Mouse (Mus musculus) megakaryocyte progenitor cell, adult 5-6 weeks (primary cell): Measurements from ENCODE around the gene Notch4. TPM values are rescaled to one million over a fixed set of nuclear protein-coding genes. Genes with fewer than 3 reads are reported as not detected.

Experiments used
- ATAC-seq: replicated peaks from 2 replicates; pipeline ENCODE4 v1.8.0; 2016; ENCODE audit warnings: mild to moderate bottlenecking, moderate TSS enrichment, inconsistent platforms; ENCODE audit not compliant: poor library complexity
- total RNA-seq, 2 experiments: library from RNA; stranded (forward) in 1 of 2; stranded (reverse) in 1 of 2; fragments of 157-497, 149-512 nt in 1 of 2; fragments of 200-1000 nt in 1 of 2; gene quantifications; 2 replicates each; pipeline versions ENCODE4 v1.2.3 to v1.2.4; 2015 to 2017

Notch4 gene
- total RNA-seq, 2 experiments from 2014 or later, result under 0.01 to 0.39 TPM

DNA sequence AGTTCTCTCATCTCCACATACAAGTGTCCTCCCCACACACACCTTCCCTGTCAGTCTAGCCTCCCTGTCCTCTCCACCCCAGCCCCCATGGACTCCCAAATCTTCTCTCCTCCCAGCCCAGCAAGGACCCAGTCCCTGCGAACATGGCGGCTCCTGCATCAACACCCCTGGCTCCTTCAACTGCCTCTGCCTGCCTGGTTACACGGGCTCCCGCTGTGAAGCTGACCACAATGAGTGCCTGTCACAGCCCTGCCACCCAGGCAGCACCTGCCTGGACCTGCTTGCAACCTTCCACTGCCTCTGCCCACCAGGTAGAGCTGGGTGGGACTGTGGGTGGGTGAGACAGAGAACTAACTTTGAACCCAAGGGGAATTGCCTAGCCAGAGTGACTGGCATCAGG lies 5.9 kb downstream of the Notch4 start:
- no peak for ATAC-seq

DNA sequence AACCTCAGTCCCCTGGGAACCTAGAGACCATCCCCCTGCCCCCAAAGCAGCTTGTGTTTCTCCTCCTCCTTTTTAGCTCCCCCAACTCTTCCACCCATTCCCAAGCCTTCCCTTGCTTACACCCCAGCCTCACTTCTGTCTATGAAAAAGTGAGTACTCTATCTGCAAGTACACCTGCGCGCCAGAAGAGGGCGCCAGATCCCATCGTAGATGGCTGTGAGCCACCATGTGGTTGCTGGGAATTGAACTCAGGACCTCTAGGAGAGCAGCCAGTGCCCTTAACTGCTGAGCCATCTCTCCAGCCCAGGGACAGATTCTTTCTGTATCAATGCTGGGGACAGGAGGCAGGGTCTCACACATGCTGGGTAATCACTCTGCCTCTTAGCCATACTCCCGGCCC lies 7.8 kb downstream of the Notch4 start:
- 0 out of 2 replicates have a peak, but pooled peaks have one; percentile 63 for ATAC-seq

DNA sequence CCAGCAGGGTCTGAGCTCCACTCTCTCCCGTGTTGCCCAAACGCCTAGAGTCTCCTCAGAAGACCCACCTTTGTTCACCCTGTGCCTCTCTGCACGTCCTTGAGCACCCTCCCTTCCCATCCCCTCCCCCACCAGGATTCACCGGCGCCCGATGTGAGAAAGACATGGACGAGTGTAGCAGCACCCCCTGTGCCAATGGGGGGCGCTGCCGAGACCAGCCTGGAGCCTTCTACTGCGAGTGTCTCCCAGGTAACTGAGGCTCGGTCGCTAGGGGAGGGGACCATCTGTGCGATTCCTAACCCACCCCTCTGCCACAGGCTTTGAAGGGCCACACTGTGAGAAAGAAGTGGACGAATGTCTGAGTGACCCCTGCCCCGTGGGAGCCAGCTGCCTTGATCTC lies 8.3 kb downstream of the Notch4 start:
- no peak for ATAC-seq

DNA sequence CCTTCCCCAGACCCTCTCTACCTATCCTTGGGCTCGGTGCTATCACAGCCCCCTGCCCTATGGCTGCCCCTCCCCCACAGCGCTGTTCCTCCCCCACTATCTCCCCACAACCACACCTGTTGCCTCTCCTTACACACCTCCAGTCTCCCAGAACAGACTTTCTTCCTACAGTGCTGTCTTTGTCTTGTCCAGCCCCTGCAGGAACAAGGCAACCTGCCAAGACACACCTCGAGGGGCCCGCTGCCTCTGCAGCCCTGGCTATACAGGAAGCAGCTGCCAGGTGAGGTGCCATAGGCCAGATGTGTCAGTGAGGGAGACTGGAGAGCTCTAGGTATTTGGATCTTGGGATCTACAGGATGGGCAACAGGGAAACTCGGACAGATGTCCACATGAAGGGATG lies 12.5 kb downstream of the Notch4 start:
- no peak for ATAC-seq

DNA sequence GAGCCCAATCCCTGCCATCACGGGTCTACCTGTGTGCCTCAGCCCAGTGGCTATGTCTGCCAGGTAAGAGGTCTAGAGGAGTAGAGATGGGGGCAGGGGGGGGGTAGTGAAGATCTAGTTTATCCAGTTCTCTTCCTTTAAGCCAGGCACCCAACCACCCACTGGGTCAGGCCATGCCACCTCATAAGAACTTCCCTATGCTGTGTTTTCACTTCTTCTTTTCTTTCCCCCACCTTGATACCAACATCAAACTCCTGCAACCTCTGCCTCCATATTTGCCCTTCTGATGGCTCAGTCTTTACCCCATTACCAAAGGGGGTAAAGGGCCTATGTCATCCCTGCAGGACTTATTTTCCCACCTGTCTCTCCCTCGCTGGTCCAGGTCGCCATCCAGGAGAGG lies 14.0 kb downstream of the Notch4 start:
- peak; percentile 29; the same call in 1 of the 2 replicates for ATAC-seq

DNA sequence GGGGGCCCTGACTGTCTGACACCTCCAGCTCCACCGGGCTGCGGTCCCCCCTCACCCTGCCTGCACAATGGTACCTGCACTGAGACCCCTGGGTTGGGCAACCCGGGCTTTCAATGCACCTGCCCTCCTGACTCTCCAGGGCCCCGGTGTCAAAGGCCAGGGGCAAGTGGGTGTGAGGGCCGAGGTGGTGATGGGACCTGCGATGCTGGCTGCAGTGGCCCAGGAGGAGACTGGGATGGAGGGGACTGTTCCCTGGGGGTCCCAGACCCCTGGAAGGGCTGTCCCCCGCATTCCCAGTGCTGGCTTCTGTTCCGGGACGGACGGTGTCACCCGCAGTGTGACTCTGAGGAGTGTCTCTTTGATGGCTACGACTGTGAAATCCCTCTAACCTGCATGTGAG lies 18.5 kb downstream of the Notch4 start:
- ATAC-seq, result no peak

DNA sequence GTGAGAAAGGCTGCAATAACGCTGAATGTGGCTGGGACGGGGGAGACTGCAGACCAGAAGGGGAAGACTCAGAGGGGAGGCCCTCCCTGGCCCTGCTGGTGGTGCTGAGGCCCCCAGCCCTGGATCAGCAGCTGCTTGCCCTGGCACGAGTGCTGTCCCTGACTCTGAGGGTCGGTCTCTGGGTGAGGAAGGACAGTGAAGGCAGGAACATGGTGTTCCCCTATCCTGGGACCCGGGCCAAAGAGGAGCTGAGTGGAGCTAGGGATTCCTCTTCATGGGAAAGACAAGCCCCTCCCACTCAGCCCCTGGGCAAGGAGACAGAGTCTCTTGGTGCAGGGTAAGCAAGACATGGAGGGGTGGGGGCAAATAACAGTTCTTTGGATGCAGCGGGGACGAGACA lies 19.3 kb downstream of the Notch4 start:
- ATAC-seq, result no peak

DNA sequence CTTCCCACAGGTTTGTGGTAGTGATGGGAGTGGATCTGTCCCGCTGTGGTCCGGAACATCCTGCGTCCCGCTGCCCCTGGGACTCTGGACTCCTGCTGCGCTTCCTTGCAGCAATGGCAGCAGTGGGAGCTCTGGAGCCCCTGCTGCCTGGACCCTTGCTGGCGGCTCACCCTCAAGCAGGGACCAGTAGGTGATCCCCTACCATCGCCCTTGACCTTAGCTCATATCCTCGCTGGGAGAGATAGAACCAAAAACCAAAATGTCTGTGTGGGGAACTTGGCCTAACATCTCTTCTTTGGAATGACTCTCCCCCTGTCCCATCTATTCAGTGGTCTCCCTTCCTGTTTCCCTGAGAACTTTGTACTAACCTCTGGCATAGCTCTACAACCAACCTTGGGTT lies 19.8 kb downstream of the Notch4 start:
- no peak for ATAC-seq

DNA sequence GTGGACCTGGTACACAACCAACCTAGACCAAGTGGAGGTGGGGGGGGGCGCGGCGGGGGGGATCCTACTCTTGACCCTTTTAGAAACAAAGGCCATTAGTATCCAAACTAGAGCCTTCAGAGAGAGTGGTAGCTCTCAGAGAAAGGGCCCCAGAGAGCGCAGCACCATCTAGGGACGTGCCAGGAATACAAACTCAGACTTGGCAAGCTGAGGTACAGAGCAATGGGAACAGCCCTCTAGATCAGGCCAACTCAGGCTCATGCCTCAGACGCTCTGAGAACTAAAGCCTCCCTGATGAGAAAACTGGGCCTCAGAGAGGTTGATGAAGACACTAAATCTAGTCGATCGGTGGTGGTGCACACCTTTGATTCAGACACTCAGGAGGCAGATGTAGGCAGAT lies 21.1 kb downstream of the Notch4 start:
- ATAC-seq, result no peak

DNA sequence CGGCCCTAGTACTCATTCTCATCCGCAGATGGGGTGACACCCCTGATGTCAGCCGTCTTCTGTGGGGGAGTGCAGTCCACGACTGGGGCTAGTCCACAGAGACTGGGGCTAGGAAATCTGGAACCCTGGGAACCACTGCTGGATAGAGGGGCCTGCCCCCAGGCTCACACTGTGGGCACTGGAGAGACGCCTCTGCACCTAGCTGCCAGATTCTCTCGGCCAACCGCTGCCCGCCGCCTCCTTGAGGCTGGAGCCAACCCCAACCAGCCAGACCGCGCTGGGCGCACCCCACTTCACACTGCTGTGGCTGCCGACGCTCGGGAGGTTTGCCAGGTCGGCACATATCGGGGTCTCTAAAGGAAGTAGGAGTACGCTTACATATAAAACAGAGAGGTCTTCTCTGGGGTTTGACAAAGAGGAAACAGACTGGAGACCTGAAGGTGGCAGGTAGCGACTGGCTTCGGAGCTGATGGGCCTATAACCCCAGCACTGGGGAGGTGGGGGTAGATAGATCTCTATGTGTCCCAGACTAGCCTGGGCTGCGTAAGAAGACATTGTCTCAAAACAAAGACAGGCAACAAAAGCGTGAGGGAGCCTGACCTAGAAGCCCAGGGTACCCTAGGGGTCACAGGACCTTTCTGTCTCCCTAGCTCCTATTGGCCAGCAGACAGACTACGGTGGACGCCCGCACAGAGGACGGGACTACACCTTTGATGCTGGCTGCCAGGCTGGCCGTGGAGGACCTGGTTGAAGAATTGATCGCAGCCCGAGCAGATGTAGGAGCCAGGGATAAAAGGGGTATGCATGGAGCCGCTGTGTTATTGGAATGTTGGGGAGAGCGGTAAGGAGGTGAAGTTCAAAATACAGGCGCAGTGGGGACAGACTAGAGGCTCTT lies 22.1 kb downstream of the Notch4 start:
- no peak for ATAC-seq

DNA sequence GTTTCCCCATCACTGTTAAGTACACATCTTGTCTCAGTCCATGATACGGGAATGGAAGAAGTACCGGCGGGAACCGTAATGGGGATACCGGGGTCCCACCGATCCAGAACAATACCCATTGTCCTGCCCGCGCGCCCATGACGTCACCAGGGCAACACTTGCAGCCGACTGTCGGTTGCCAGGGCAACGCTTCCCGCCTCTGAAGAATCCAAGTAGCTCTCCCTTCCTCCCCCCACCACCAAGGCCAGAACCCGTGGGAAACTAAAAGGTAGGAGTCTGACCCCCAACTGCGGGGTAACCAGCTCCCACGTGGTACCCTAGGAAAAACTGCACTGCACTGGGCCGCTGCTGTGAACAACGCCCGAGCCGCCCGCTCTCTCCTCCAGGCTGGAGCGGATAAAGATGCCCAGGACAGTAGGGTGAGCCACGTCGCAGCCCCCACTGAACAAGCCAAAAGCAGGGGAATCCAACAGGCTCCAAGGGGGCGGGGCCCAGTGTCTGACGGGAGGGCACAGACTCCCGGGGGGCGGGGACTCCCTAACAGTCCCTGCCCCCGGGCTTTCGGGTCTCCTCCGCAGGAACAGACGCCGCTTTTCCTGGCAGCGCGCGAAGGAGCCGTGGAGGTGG lies 22.8 kb downstream of the Notch4 start:
- peak; percentile 49 for ATAC-seq

DNA sequence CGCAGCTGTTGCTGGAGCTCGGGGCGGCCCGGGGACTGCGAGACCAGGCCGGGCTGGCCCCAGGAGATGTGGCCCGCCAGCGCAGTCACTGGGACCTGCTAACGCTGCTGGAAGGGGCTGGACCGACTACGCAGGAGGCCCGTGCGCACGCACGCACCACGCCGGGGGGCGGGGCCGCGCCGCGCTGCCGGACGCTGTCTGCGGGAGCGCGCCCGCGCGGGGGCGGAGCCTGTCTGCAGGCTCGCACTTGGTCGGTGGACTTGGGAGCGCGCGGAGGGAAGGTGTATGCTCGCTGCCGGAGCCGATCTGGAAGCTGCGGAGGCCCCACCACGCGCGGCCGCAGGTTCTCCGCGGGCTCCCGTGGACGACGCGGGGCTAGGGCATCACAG lies 23.3 kb downstream of the Notch4 start:
- ATAC-seq, result peak; percentile 65

DNA sequence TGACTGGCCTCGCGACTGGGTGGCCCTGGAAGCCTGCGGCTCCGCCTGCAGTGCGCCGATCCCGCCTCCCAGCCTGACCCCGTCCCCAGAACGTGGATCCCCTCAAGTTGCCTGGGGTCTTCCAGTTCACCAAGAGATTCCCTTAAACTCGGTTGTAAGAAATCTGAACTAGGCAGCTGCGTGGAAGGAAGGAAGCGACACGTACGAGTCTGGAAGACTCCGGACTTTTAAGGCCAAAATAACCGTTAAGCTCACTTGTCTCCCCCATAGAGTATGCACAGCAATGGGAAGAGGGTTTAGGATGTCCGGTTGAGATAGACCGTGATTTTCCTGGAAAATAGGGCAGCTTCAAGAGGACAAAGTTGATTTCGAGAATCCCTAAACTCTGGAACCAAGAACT lies 23.7 kb downstream of the Notch4 start:
- ATAC-seq, result no peak

DNA sequence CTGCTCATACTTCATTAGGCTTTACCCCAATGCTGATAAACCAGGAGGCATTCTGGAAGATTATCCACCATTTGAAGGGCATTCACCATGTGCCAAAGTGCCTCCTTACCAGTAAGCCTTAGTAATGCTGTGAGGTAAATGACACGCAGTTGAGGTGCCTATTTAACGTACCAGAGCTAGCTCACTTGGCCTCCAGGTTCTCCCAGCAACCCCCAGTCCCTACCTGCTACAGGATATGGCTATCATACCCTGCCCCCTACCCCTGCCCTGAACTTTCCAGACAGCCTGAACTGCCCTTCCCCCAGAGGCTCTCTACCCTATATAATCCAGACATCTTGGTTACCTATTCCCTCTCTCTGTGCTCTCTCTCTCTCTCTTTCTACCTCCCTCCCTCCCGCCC lies 24.7 kb downstream of the Notch4 start:
- no peak for ATAC-seq

DNA sequence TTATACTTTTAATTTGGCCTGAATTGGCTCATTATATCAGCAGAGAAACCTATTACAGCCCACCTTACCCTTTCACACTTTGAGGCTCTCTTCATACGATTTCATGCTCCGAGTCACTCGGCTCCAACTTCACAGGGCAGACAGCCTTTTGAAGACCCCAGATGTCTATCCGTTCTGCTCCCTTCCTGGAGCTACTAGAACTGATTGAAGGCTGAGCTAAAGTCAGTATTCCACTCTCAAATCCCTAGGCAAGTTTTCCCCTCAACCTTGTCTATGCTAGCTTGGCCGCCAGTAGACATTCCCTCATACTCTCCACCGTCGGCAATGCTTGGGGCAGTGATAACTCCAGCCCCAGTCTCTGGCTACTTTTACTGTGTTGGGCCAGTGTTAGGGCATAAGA lies 25.1 kb downstream of the Notch4 start:
- no peak for ATAC-seq

DNA sequence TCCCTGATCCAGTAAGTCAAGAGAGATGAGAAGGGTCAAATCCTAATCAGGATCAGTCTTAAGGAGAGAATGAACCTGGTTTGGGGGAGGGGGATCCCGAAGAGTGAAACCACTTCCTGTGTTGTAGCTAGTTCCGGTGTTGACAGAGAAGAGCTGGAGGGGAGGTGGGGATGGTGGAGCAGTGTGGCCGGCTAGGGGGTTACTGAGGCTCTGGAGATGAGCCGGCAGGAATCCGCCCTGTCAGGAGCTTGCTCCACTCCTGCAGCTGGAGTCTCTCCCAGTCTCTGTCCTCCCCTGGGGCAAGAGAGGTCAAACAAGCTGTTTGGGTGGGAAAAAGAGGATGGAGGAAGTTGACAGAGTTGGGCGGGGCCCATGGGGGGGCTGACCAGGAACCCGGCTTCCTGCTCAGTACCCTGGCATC lies 25.6 kb downstream of the Notch4 start, which contains the start of gene Gpsm3:
TSS of gene Gpsm3 (plus strand) at position 126 of the 421 bp plus-strand sequence.
- peak; percentile 10 for ATAC-seq

DNA sequence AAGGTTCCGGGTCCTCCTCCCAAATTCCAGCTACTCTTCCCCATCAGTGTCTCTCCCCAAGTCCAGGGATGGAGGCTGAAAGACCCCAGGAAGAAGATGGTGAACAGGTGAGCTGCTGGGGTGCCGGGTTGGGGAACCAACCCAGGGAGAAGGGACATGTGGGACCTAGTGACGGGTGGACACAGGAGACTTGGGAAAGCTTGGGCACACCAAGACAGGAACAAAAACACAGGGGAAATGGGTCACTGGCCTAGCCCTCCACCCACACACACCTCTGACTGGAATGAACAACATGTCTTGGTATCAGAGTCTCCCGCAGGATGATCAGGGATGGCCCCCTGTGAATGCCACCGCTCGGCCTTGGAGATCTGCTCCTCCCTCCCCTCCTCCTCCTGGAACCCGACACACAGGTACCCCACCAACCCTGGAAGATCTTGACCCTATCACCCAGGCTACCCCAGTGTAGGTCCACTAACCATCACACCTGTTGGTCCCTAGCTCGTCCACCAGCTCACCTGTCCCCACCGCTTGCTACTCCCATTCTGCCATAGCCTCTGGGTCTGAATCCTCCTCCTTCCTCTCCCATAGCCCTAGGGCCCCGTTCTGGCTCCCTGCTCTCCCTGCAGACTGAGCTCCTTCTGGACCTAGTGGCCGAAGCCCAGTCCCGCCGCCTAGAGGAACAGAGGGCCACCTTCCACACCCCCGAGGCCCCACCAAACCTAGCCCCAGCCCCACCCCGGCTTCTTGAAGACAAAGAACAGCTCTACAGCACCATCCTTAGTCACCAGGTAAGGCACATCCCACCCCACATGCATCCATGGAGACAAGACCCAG lies 26.3 kb downstream of the Notch4 start:
- no peak for ATAC-seq

DNA sequence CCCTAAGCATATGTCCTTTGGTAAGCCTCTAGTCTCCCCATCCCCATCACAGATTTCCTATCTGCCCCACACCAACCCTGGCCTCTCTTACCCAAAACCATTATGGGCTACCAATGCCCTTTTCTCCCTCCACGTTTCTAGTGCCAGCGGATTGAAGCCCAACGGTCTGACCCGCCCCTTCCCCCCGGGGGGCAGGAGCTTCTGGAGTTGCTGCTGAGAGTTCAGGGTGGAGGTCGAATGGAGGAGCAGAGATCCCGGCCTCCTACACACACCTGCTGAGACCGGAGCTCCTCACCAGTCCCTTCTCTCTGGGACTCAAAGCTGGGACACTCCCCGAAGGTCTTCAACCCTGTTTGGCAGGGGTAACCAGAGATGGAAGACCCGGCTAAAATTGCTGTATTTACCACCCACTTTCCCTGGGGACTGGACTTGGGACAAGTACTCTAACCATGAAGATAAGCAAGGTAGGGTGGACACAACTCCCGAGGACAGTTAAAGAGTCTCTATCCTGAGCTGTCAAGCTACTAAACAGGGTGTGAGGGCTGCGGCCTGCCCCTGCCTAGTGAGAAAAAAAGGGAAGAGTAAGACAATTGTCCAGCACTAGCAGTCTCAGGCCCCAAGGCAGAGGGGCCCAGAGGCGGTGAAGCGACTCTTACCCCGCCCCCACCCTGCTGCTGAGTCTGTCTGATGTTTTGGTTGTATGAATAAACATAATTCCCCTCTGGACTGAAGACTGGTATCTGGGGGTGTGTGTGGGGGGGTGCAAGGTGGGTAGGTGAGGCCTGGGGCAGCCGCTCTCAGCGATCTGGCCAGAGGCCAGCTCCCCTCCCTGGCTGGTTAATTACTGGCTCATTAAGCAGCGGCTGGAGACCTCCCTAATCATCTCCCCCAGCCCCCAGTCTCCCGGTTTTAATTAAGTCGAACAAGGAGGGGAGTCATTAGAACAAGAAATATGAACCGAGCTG lies 27.2 kb downstream of the Notch4 start, which contains the start of gene Pbx2:
TSS of gene Pbx2 (plus strand) at position 238 of the 965 bp plus-strand sequence.
- ATAC-seq, result no peak

DNA sequence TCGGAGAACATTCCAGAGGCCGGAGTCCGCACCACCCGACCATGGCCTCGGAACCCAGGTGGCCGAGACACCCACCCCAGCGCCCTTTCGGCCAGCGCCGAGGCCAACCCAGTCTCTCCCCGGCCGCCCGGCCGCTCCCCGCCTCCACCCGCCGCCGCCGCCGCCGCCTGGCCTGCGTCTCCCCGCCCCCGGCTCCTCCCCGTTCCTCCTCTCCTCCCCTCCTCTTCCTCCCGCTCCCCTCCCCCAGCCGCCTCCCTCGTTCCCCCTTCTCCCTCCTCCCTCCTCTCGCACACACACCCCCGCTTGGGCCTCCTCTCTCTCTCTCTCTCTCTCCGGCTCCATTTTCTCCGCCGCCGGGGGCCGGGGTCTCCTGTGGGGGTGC lies 27.9 kb downstream of the Notch4 start:
- peak; percentile 61 for ATAC-seq
